ENCODE assay signal across 10 mouse cellular contexts in genomic region chr14:45456502-45456846, GRCm38 (mm10). TPM values are rescaled to one million over a fixed set of nuclear protein-coding genes. Genes with fewer than 3 reads are reported as not detected.
DNase-seq lines count a peak whose midpoint lies in the region; ATAC-seq and TF ChIP-seq lines count a peak whose summit lies in the region.
"Had no signal": no experiment of that assay in that cellular context is flagged by ENCODE, and none has a peak within 500 bp of the region (broad histone marks: within the 10 kb centered on the region; RNA-seq: fewer than 3 reads in every experiment).

No protein-coding gene starts in this region.

- no peaks in the 10 kb centered on the region for H3K27me3 ChIP-seq in lung, embryonic 15.5 days
- H3K27me3 ChIP-seq in heart, embryonic 16.5 days (ENCODE audit: control insufficient read depth, insufficient read depth, low read length): no peaks in the 10 kb centered on the region
- no peaks in the 10 kb centered on the region for H3K27me3 ChIP-seq in liver, postnatal 0 days (ENCODE audit: insufficient read depth, low read length)

- no peak for TF ChIP-seq POLR2A in lung, adult 2 months (IDR thresholded peaks at IDR 0.05; ENCODE audit: borderline replicate concordance, extremely low read depth, low read depth, low read length)

- ATAC-seq in lung, embryonic 15.5 days (ENCODE audit: borderline replicate concordance, extremely low read depth, low FRiP score, low TSS enrichment): no peak
- ATAC-seq in heart, embryonic 16.5 days (replicated peaks; ENCODE audit: extremely low read depth, insufficient read depth, low FRiP score): no peak; the same call in 1 of the 2 replicates
- ATAC-seq in liver, postnatal 0 days: peak; percentile 29; the same call in 1 of the 2 replicates
- ATAC-seq in CD4-positive, CD25-positive, alpha-beta regulatory T cell, adult 4 months: no peak

- H3K9ac ChIP-seq in lung, embryonic 15.5 days: no peak overlapping the region
- peak overlapping the region; percentile 21; the same call in 1 of the 2 replicates for H3K9ac ChIP-seq in heart, embryonic 16.5 days (ENCODE audit: low read length)
- H3K9ac ChIP-seq in liver, postnatal 0 days (replicated peaks): no peak overlapping the region
- H3K9ac ChIP-seq: liver, embryonic 14.5 days had no signal

- H3K4me2 ChIP-seq in lung, embryonic 15.5 days: no peak overlapping the region
- no peak overlapping the region for H3K4me2 ChIP-seq in heart, embryonic 16.5 days (ENCODE audit: low read depth, low read length)
- H3K4me2 ChIP-seq in liver, postnatal 0 days (ENCODE audit: low read depth, low read length): no peak overlapping the region

- intact Hi-C loops in left cerebral cortex, postnatal 14 days (cut with DNase I): no loop called here

- no peaks in the 10 kb centered on the region for H3K9me3 ChIP-seq in lung, embryonic 15.5 days
- no peaks in the 10 kb centered on the region for H3K9me3 ChIP-seq in heart, embryonic 16.5 days (replicated peaks; ENCODE audit: control insufficient read depth, low read length)
- H3K9me3 ChIP-seq in liver, postnatal 0 days (ENCODE audit: low read length): no peaks in the 10 kb centered on the region

- H3K4me1 ChIP-seq in lung, embryonic 15.5 days: peaks cover 56% of the 10 kb centered on the region
- peaks cover 20% of the 10 kb centered on the region for H3K4me1 ChIP-seq in lung, adult 2 months (ENCODE audit: control insufficient read depth, insufficient read depth, low read length)
- H3K4me1 ChIP-seq in heart, embryonic 16.5 days (ENCODE audit: control insufficient read depth, insufficient read depth, low read length): peaks cover 47% of the 10 kb centered on the region
- H3K4me1 ChIP-seq in liver, postnatal 0 days (ENCODE audit: insufficient read depth): peaks cover 19% of the 10 kb centered on the region

- TF ChIP-seq CTCF in lung, adult 2 months (IDR thresholded peaks at IDR 0.05; ENCODE audit: insufficient read depth, low read length): no peak
- TF ChIP-seq CTCF in liver, postnatal 0 days (IDR thresholded peaks at IDR 0.05; ENCODE audit: low read depth): no peak

- peak overlapping the region; percentile 87 for H3K27ac ChIP-seq in lung, embryonic 15.5 days
- peak overlapping the region; percentile 83 for H3K27ac ChIP-seq in heart, embryonic 16.5 days (ENCODE audit: low read length)
- H3K27ac ChIP-seq in liver, postnatal 0 days (ENCODE audit: low read depth): peak overlapping the region; percentile 59
- H3K27ac ChIP-seq: liver, embryonic 14.5 days had no signal

- peaks cover 35% of the 10 kb centered on the region for H3K36me3 ChIP-seq in lung, embryonic 15.5 days
- H3K36me3 ChIP-seq in heart, embryonic 16.5 days (ENCODE audit: control insufficient read depth, insufficient read depth): peaks cover 32% of the 10 kb centered on the region
- H3K36me3 ChIP-seq in liver, postnatal 0 days (replicated peaks; ENCODE audit: insufficient read depth, low read length): peaks cover 13% of the 10 kb centered on the region; the same call in 1 of the 2 replicates

- DNase-seq in lung, adult 2 months: no peak
- DNase-seq in liver, postnatal 0 days: no peak
- DNase-seq in spleen, postnatal 14 days (ENCODE audit: low spot score in 2 of 2): no peak
- DNase-seq in spleen, adult 12 weeks (ENCODE audit: low spot score): no peak
- no peak for DNase-seq in left cerebral cortex, postnatal 14 days (ENCODE audit: low spot score in 2 of 2)
- DNase-seq: cerebellum, adult 9-11 months had no signal

- TF ChIP-seq EP300 in liver, postnatal 0 days (IDR thresholded peaks at IDR 0.05; ENCODE audit: low read depth): peak; percentile 50

- WGBS in lung, embryonic 15.5 days: 0% methylated on average over 1 of the region's 1 CpGs
- 0% methylated on average over 1 of the region's 1 CpGs for WGBS in lung, adult 2 months
- 0% methylated on average over 1 of the region's 1 CpGs for WGBS in heart, embryonic 16.5 days
- 0% methylated on average over 1 of the region's 1 CpGs for WGBS in liver, postnatal 0 days (ENCODE audit: insufficient replicate concordance)

- no peak overlapping the region for H3K4me3 ChIP-seq in lung, embryonic 15.5 days
- no peak overlapping the region for H3K4me3 ChIP-seq in lung, adult 2 months (replicated peaks; ENCODE audit: extremely low read depth, low read depth, low read length)
- no peak overlapping the region for H3K4me3 ChIP-seq in heart, embryonic 16.5 days (ENCODE audit: low read length)
- H3K4me3 ChIP-seq in liver, postnatal 0 days (ENCODE audit: low read depth, low read length): no peak overlapping the region

RNA-seq across cellular contexts. Expression of gene Gnpnat1, which starts 51.8 kb away (rescaled TPM):
- 44.7 and 50.5 TPM in 2 replicates for polyA plus RNA-seq in lung, embryonic 15.5 days (2015; fragmentation: Nextera tagmentation; extraction: Ambion mirVana)
- polyA plus RNA-seq in lung, adult 2 months (2012; rRNA removed): 3.2 and 3.7 TPM in 2 replicates
- polyA plus RNA-seq in heart, embryonic 16.5 days (2015; fragmentation: Nextera tagmentation; extraction: Ambion mirVana): 22.6 and 23.6 TPM in 2 replicates
- 64.4 and 86.3 TPM in 2 replicates for polyA plus RNA-seq in liver, postnatal 0 days (2015; fragmentation: Nextera tagmentation; extraction: Ambion mirVana)
- polyA plus RNA-seq in CD4-positive, CD25-positive, alpha-beta regulatory T cell, adult 4 months (2017; shearing (Covaris generic)): 10 to 100 TPM; 68.3 to 79.2 TPM
- total RNA-seq in left cerebral cortex, postnatal 14 days (2021): 10 to 100 TPM; 12.3 to 12.7 TPM
